Mouse (Mus musculus) olfactory bulb, adult 2 months (tissue): ENCODE results near the gene Nectin2.

ENCODE experiments used
- CTCF ChIP-seq: fragments of 200-500 bp; IDR thresholded peaks from 2 replicates; pipeline ENCODE4 v1.5.1; 2012; ENCODE audit warnings: low read depth, mild to moderate bottlenecking, low read length, moderate library complexity; ENCODE audit not compliant: insufficient read depth
- POLR2A ChIP-seq: fragments of 200-500 bp; IDR thresholded peaks from 2 replicates; pipeline ENCODE4 v1.6.1; 2012; ENCODE audit warnings: mild to moderate bottlenecking, low read depth, low read length, moderate library complexity; ENCODE audit not compliant: insufficient read depth

- TF ChIP-seq CTCF: no peak
- no peak for TF ChIP-seq POLR2A
Observed at GRCm38 (mm10) chr7:19745971-19746370, 4.3 kb downstream of the Nectin2 start.
